Comparison of ENCODE assay signal across 21 mouse cellular contexts in the genomic region with DNA sequence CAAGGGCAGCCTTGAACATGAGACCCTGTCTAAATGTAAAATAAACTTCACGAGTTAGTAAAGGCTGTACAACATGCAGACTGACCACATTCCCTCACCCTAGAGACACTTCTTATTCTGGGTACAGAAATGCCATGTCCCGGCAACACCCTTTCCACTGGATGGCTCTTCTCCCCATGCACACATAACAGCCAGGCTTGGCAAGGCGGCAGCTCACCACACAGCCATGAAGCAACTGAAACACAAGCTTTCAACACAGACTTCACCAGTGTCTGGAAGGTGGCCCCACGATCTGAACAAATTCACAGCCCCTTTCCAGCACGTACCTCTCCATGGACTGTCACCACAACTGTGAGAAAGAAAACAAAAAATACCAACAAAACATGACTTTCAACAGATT. TPM values are rescaled to one million over a fixed set of nuclear protein-coding genes. Genes with fewer than 3 reads are reported as not detected.
"Had no signal": no experiment of that assay in that cellular context is flagged by ENCODE, and none has a peak within 500 bp of the region (broad histone marks: within the 10 kb centered on the region; RNA-seq: fewer than 3 reads in every experiment).

No protein-coding gene starts in this region.

- DNase-seq: liver, embryonic 13.5 days; lung, adult 18-20 months; lung, postnatal 36 days; midbrain, embryonic 14.5 days; right cerebral cortex, adult 18-20 months; right cerebral cortex, postnatal 25 days; thymus, adult 18-20 months; thymus, postnatal 14 days had no signal

- H3K27ac ChIP-seq: left cerebral cortex, adult 2 months; limb, embryonic 15.5 days; liver, embryonic 13.5 days; midbrain, embryonic 10.5 days; neural tube, embryonic 15.5 days had no signal

- H3K4me3 ChIP-seq: left cerebral cortex, adult 2 months; limb, embryonic 15.5 days; liver, embryonic 13.5 days; midbrain, embryonic 10.5 days; myocyte; neural tube, embryonic 15.5 days had no signal

- H3K27me3 ChIP-seq: limb, embryonic 15.5 days; liver, embryonic 13.5 days; neural tube, embryonic 15.5 days had no signal

- H3K9me3 ChIP-seq: limb, embryonic 15.5 days; liver, embryonic 13.5 days; midbrain, embryonic 10.5 days; neural tube, embryonic 15.5 days had no signal

- H3K4me2 ChIP-seq: limb, embryonic 15.5 days; liver, embryonic 13.5 days; neural tube, embryonic 15.5 days had no signal

- H3K9ac ChIP-seq: limb, embryonic 15.5 days; liver, embryonic 13.5 days; neural tube, embryonic 15.5 days had no signal

RNA-seq across cellular contexts. Expression of gene Plet1, which starts 30.6 kb away (rescaled TPM):
- total RNA-seq: left cerebral cortex, adult 2 months had no signal

RNA-seq across cellular contexts. Expression of gene Tex12, which starts 36.2 kb away (rescaled TPM):
- total RNA-seq: layer of hippocampus, postnatal 25 days; left cerebral cortex, adult 2 months; left cerebral cortex, postnatal 25 days; megakaryocyte progenitor cell, adult 5-6 weeks had no signal
- polyA plus RNA-seq: kidney, embryonic 16.5 days; limb, embryonic 11.5 days; limb, embryonic 15.5 days; liver, embryonic 13.5 days; lung, embryonic 16.5 days; myocyte; neural tube, embryonic 11.5 days; small intestine, adult 2 months had no signal
